Mouse (Mus musculus) retina, postnatal 1 day (tissue): ENCODE results near the gene Fgd3.
A peak's percentile ranks its signal among the peaks of the same experiment; 100 is the strongest.

Experiments
- DNase-seq: peaks from one replicate; pipeline ENCODE4 v3.0.0-alpha.2; 2012

The Fgd3 gene

GRCm38 (mm10) chr13:49247740-49248466 lies 72.2 kb downstream of the Fgd3 start:
- peak; percentile 60 for DNase-seq

GRCm38 (mm10) chr13:49247232-49247739 lies 72.8 kb downstream of the Fgd3 start:
- DNase-seq, result no peak

GRCm38 (mm10) chr13:49246626-49247025 lies 73.5 kb downstream of the Fgd3 start:
- no peak for DNase-seq

GRCm38 (mm10) chr13:49246011-49246410 lies 74.1 kb downstream of the Fgd3 start:
- DNase-seq, result no peak

- no peak for DNase-seq
Observed at GRCm38 (mm10) chr13:49245251-49245650, 74.9 kb downstream of the Fgd3 start.

- no peak for DNase-seq
Observed at GRCm38 (mm10) chr13:49243492-49243891, 76.6 kb downstream of the Fgd3 start.

- no peak for DNase-seq
Observed at GRCm38 (mm10) chr13:49242321-49243065, 77.6 kb downstream of the Fgd3 start.

GRCm38 (mm10) chr13:49238737-49239136 lies 81.4 kb downstream of the Fgd3 start:
- DNase-seq, result no peak

- no peak for DNase-seq
Observed at GRCm38 (mm10) chr13:49237617-49238016, 82.5 kb downstream of the Fgd3 start.

GRCm38 (mm10) chr13:49234711-49235110 lies 85.4 kb downstream of the Fgd3 start:
- no peak for DNase-seq

GRCm38 (mm10) chr13:49233792-49234572 lies 86.1 kb downstream of the Fgd3 start:
- no peak for DNase-seq

GRCm38 (mm10) chr13:49225633-49226032 lies 94.5 kb downstream of the Fgd3 start:
- DNase-seq, result no peak

- no peak for DNase-seq
Observed at GRCm38 (mm10) chr13:49225159-49225558, 95.0 kb downstream of the Fgd3 start.

- DNase-seq, result no peak
Observed at GRCm38 (mm10) chr13:49224729-49225128, 95.4 kb downstream of the Fgd3 start.

- no peak for DNase-seq
Observed at GRCm38 (mm10) chr13:49224314-49224713, 95.8 kb downstream of the Fgd3 start.

- DNase-seq, result no peak
Observed at GRCm38 (mm10) chr13:49220912-49221311, 99.2 kb downstream of the Fgd3 start.

GRCm38 (mm10) chr13:49219367-49219766 lies 100.7 kb downstream of the Fgd3 start:
- DNase-seq, result no peak

- DNase-seq, result peak; percentile 81
Observed at GRCm38 (mm10) chr13:49218651-49219050, 101.5 kb downstream of the Fgd3 start.

GRCm38 (mm10) chr13:49216808-49217561 lies 103.1 kb downstream of the Fgd3 start:
- no peak for DNase-seq

- no peak for DNase-seq
Observed at GRCm38 (mm10) chr13:49216220-49216552, 103.9 kb downstream of the Fgd3 start.

- DNase-seq, result peak; percentile 95
Observed at GRCm38 (mm10) chr13:49215504-49216219, 104.4 kb downstream of the Fgd3 start, which contains the start of gene Card19. Gene Card19, minus strand, starts transcription at chr13:49216037.

GRCm38 (mm10) chr13:49215128-49215503 lies 105.0 kb downstream of the Fgd3 start:
- no peak for DNase-seq
